Mouse (Mus musculus): ENCODE data around the gene Zbtb20.
A peak's percentile ranks its signal among the peaks of the same experiment; 100 is the strongest.
"Not testable (repeated sequence)": the region's sequence is repeated elsewhere in the genome, so short reads cannot be mapped to it uniquely, and the experiment has no call there.

Zbtb20 gene

DNA sequence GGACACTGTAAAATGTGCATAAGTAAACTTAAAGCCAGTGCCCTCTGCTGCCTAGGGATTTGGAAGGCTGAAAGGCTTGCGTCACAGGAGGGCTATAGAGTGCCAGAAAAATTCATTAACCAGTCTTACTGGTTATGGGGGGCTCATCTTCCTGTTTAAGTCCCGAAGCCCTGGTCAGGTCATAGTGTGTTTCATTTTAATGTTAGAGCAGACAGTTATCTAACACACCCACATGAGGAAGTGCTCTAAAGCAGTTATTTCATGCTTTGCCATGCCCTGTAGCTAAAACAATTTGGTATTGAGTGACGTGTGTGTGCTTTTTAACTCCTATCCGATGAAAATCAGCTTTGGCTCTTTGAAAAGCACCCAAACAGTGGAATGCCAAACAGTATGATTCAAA is 34.3 kb downstream of the Zbtb20 start:
- DNase-seq (ENCODE audit: low spot score in 2 of 2), result no peak

DNA sequence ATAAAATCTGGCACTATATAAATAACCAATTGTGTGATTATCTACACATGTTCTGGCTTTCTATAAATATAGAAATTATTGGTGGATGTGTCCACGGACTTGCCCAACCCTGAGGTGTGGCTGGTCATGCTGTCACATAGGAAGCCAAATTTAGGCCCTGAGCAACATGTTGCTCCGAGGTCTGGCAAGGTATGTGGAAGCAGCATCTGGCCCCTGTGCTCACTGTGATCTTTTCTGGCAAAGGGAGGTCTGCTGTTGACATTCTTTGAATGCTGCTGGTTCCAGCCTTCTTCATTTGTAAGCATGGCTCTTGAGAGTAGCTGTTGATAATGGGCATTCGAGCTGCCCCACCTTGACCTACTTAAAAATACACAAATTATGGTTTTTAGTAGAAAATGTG is 35.0 kb downstream of the Zbtb20 start:
- no peak for DNase-seq (ENCODE audit: low spot score in 2 of 2)

DNA sequence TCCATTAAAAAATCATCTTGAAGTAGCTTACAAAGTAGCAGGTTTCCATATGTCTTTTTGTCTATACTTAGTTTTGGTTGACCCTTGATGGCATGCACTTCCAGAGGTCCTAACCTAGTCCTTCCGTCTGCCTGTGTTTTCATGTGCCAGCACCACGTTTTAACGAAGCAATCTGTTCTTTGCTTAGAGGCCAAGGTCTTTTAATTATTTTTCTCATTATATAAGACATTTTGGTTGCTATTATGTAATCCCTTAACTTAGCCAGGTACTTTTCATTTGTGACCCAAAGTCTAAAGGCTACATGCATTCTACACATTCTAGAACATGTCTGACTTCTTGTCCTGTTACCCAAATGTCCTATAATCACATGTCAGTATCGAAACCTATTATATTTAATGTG is 35.6 kb downstream of the Zbtb20 start:
- no peak for DNase-seq (ENCODE audit: low spot score in 2 of 2)

DNA sequence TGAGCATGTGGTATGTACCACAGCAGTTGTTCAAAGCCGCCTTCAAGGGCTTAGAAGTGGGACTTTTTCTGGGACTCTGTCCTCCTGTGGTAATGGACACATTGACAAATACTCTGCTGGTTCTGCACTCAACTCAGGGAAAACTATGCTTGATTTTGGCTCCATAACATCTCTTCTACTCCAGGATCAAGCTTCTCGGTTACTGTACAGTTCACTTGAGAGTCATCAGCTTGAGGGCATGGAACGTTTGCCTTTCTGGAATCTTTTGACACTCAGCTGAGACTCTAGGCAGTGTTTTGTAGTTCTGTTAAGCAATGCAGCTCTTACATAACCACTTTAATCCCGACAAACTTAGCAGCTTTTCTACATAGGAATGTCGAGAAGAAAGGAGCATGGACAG is 36.1 kb downstream of the Zbtb20 start:
- DNase-seq (ENCODE audit: low spot score in 2 of 2), result no peak

DNA sequence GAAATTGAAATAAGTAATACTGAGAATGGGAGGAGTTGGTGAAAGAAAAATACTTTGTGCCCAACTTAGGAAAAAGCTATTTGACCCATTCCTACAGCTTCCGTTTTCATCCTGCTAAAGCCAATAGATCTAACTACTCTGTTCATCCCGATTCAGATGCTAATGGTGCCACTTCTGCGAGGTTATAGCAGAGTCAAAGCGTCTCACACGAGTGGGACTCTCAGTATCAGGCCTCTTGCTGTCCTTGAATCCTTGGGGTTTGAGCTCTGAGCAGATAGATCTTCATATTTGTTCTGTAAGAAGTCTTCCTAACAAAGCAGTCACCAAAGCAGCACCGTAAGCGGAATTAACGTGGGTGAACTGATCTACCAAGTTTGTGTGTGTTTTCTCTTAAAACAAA is 37.6 kb downstream of the Zbtb20 start:
- no peak for DNase-seq (ENCODE audit: low spot score in 2 of 2)

DNA sequence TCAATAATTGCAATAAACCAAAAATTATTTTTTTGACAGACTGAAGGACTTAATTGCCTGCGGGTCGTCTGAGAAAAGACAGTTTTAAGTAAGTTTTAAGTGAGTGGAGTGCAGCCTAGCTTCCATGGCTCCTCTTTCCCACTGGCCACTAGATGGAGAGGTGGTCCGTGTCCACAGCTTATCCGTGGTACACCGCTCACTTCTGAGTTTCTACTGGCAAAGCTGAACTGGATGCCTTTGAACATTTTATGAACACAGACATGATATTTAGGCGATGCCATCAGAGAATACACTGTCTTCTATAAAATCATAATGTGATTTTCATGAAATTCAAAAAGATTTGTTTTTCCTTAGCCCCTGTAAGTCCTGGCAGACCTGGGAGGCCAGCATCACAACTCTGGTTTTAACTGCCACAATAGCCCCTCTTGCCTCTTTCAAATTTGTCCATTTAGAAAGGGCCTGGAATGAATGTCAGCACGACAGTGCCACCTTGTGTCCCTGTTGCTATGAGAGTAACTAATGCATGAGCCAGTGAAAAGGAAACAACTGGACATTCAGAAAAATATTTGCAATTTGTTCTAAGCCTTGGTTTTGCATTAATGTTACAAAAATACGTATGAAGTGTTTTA is 38.9 kb downstream of the Zbtb20 start:
- peak in 1 of 2 experiments; percentile 45 for DNase-seq (ENCODE audit: low spot score in 2 of 2)

DNA sequence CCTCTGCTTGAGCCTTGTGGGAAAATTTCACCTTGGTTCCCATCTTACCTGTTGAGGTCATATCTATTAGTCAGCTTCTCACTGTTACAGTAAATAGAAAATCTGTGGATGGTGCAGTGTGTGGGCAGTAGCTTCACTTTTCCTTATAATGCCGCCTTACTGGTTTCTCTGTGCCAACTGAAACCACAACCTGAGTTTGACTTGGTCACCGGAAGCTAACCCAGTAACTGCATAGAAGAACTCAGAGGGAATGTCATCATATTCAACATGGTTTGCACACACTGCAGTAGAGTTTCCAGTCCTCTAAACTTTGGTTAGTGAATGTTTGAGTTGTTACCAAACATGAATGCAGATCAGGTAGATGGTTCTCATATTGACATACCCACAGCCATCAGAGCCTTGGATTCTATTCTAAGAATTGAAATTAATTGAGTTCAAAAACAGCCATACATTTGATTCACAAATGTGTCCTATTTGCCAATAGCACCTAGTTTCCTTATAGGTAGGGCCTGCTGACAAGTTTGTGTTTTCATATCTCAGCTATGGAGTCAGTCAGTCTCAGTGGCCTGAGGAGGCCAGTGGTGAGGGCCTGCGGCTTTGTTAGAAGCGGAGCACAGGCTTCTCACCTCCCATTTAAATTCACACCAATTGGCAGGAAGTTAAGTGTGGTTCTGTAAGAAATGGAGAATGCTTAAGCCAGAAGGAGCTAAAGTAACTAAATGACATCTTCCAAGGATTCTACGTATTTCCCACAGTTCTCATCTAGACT is 44.5 kb downstream of the Zbtb20 start:
- no peak for DNase-seq (ENCODE audit: low spot score in 2 of 2)

DNA sequence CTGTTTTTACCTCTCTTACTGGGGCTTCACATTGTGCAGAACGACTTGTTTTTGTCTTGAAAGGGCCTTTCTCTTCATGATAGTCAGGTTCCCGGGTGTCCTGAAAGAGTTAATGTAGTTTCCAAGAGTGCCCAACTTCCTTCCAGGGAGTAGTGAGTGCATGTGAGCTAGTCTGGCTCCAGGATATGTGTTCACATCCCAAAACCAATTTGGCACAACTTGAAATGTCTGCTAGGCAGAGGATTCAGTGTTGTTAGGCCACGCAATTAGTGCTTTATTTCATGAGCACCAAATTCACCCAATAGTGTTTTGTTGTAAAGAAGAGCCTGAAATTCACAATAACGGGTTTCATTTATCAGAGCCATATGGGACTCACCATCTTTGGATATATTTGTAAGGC is 45.8 kb downstream of the Zbtb20 start:
- DNase-seq (ENCODE audit: low spot score in 2 of 2), result no peak

DNA sequence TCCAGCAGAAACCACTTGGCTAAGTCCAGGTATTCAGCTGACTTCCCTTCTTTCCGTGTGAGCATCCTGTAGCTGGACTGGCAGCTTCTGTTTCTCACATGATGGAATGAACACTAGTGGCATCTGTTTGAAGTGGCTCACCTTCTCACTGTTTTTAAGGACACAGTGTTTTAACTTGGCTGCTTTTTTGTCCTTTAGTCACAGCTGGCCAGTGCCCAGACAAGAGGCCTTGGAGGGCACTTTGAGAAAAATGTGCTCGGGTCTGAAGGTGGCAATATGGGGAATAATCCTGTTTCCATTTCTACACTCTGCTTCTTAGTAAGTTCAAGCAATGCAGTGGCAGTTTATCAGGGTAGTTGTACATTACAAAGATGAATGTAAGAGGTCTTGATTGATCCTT is 62.5 kb downstream of the Zbtb20 start:
- DNase-seq (ENCODE audit: low spot score in 2 of 2), result no peak

DNA sequence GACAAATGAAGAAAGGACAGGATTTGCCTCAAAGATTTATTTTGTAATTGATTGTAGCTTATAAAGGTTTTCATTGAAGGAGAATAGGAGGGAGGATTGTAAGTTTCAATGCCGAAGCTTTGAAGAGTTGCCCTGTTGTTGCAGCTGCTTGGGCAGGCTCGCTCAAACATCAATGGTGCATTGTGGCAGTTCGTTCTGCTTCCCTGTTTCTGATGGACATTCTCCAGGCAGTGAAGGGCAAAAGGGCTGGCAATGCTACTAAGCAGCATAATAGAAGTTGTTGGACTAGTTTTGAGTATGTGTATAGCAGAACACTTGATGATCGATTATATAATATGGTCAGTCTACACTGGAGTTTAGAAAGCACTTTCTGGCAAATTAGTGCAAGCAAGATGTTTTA is 71.3 kb downstream of the Zbtb20 start:
- no peak for DNase-seq (ENCODE audit: low spot score in 2 of 2)

DNA sequence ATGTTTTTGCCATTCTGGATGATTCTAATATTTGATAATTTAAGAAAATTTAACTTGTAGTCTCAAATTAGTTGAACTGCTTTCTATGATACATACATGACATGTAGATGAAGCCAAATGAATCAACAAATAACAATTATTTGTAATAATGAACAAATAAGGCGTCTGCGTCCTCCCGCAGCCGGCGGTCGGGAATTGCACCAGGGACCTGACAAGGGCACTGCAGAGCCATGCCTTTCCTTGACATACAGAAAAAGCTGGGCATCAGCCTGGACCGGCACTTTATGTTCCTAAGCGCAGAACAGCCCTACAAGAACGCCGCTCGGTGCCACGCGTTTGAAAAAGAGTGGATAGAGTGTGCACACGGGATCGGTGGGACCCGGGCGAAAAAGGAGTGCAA is 79.7 kb downstream of the Zbtb20 start:
- not testable (repeated sequence) for DNase-seq (ENCODE audit: low spot score in 2 of 2)

DNA sequence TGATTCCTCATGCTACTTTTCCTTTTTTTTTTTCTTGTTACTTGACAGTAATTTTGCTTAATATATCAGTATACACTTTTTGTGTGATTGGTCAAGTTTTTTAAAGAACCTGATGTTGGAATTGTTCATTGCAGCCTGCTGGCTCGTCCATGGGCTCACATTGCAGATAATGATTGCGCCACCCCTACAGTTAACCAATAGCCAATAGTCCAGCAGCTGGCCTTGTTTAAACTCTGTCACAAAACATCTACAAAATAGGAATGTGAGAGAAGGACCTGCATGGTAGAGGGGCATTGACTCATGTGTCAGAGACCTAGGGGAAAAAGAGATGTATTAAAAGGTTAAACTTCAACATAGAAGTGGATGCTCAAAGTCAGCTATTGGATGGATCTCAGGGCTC is 97.2 kb downstream of the Zbtb20 start:
- DNase-seq (ENCODE audit: low spot score in 2 of 2), result no peak

DNA sequence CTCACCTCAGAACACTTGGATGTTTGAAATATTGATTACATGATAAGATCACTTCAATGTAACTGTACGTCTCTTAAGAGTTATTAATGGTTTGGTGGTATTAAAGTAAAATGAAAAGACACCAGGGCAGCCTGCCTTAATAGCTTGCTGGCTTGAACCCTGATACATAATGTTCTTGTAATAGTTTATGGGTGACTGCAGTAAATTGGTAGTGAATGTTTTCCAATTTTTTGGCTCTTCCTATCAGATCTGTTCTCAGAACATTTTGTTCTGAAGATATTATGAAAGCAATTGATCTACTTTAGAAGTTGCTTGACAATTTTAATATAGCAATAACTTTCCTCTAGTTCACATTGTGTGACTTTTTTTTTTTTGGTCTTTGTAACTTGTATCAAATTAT is 123.2 kb downstream of the Zbtb20 start:
- no peak for DNase-seq (ENCODE audit: low spot score in 2 of 2)

DNA sequence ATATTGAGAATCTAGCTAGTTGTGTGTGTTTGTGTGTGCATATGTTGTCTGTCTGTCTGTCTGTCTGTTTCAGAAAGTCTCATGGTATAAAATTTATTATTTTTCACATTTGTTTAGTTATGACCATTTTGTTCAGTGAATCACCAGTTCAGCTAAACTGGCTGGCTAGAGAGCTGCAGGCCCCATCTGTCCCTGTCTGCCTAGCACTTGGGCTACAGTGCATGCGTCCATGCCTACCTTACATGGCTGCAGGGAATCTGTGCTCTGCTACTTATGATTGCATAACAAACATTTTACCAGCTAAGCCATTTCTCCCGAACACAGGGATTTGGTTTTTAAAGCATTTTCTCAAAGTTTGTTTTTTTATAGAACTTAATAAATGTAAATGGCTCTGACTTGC is 150.7 kb downstream of the Zbtb20 start:
- DNase-seq (ENCODE audit: low spot score in 2 of 2), result no peak

DNA sequence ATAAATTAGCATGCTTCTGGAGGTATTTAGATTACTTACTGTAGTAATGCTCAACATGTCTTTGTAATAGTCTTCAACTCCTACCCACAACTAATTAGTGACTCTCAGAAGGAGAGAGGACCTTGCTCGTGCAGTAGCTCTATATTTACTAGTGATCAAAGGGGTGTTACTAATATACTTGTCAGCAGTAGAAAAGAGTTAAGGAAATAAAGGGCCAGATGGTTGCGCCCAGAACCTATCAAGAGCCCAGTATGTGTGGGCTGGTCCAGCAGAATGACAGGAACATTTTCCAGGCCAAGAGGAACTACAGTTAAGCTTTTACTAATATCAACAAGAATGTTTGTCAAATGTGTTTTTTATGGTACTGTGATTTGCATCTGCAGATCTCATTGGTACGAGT is 153.6 kb downstream of the Zbtb20 start:
- no peak for DNase-seq (ENCODE audit: low spot score in 2 of 2)

DNA sequence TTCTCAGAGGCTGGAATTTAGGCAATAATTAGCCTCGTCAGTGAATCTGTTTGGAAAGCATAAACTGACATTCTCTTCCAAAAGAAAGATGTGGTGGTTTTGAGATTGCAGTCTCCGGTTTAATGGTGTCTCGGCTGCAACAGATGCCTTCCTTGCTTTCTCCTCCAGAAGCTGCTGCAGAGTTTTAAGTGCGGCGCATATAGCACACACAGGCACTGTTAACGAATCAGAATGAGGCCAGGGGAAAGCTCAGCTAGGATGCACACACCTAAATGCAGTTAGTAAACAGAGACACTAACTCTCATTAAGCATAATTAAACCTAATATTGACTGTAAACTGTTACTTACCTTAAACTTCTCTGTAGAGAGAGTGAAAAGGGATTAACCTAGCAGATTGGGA is 160.0 kb downstream of the Zbtb20 start:
- no peak for DNase-seq (ENCODE audit: low spot score in 2 of 2)

DNA sequence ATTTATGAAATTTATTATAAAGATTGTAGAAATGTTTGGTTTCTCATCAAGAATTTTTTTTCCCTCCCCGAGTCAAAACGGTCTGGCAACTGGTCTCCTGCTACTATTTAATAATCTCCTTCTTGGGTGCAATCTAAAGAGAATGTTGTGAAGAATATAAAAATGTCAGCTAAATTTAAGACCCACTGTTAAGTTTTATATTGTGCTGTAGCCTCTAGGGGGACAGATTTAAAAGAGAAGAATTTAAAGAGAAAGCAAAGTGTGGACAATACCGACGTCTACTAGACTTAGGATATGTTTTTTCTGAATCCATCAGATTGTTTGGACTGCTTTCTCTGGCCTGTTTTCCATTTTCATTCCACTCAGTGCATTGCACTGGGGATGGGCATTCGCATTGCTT is 160.8 kb downstream of the Zbtb20 start:
- no peak for DNase-seq (ENCODE audit: low spot score in 2 of 2)

DNA sequence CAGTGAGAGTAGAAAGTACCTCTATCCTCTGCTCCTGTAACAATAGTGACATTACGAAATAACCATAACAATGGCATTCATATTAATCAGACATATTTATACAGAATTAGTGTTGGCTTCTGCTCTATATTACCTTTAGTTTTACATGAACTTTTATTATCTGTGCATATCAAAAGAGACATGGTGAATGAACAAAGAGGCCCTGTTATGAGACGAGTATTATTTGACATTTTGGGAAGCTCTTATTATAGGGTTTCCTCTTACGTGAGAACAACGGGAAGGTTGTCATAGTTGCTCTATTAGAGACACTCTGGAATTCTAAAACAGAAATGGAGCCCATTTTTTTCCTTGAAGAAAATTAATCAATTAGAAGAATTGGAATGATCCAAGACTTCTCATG is 161.6 kb downstream of the Zbtb20 start:
- no peak for DNase-seq (ENCODE audit: low spot score in 2 of 2)

DNA sequence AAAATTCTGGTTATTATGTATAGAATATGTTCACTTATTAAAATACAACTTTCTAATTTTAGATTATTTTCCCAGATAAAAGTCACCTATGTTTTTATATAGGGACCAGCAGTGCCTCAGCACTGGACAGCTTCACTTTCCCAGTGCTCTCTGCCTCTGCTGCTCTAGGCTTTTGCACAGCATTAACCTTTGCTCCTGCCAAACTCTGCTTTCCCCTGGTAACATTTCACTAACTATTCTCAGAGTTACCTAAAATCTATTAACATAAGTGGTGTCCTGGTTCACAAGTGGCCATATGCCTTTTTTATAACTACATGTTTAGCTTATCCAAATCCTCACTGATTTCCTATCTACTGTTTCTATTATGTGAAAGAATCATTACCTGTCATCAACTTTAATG is 169.9 kb downstream of the Zbtb20 start:
- DNase-seq (ENCODE audit: low spot score in 2 of 2), result no peak

DNA sequence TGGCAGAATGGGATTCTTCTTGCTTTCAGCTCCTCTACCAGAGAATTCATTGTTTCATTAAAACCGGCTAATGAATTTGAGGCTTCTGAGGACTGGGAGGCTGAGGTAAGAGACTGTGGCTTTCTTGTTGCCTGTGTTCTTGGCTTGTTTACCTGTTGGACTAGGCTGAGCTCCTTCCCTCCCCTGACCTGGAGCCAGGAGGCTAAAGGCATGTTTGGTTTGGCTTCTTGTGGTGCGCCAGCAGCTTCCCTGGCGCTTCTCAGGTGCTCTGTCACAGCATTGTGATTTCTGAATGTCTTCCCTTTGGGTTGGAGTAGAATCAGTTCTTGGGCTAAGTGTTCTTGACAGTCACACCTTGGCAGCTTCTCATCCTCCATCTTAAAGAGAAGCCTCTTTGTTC is 171.0 kb downstream of the Zbtb20 start:
- no peak for DNase-seq (ENCODE audit: low spot score in 2 of 2)

DNA sequence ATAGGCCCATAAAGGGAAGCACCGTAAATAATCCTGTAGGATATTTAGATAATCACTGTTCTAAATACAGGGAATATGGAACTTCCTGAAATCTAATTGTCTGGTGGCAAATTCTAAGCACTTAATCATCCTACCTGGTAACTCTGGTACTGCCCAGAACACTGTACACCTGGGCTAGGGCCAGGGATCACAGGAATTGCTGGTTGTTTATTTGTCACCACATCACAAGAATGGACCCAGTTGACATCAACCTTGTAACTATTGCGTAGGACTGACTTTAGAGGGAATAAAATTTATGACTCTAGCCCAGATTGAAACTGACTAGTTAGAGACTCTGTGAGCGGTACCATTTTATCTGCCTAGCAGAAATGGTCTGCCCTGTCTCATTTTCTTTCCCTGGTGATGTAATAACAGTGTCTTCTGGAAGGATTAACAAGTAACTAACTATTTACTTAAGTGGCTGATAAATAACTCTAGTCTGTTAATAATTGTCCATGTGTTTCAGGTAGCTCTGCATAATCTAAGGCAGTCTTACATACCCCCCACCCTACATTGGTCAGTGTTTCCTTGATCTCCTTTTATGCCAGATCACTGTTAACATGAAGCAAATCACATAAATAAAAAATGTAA is 194.1 kb downstream of the Zbtb20 start:
- DNase-seq (ENCODE audit: low spot score in 2 of 2), result no peak

DNA sequence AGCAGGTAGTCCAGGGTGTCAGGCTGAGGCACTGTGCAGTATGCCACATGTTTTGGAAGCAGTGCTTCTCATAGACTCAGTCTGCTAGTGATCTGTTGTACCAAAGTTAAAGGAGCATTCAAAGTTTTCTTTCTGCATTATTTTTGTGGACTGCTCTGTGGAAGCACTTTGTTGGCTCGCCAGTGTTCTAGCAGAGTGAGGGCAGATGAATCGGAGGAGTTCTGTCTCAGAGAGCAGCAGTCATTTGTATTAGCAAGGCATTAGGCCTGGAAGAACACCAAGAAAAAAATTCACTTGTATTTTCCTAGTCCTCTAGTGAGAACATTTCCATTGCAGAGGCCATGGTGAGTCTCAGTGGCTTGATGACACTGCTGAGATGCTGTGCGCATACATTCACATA is 196.2 kb downstream of the Zbtb20 start:
- DNase-seq (ENCODE audit: low spot score in 2 of 2), result no peak

DNA sequence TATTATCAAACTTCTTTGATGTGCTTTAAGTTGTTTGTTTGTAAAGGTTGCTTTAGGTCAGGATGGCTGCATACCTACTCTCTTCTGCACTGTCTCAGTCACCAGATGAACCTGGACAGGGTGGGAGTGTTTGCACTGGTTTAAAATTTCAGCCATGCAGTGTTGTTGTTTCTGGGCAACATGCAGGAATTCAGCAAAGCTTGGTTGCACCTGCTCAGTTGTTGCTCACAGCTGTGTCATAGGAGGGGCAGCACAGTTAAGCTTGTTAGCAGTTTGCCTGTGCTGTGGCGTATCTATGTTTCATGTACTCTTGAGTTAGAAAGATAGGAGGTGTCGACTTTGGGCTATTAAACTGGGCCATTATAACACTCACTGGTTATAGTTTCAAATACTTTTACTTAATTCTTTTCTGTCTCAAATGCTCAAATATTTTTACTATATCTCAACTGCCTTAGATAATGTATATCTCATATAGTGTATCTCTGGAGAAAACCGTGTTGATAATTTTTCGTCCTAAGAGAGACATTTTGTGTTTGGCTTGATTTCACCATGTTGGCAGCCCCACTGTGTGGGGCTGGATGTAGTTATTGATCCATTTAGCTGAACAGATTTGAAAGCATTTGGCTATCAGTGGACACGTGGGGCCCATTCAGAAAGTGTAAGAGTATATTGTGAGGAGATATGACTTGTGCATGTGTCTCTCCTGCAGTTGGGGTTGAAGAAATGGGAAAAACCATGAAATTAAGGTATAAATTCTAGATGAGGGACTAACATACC is 197.3 kb downstream of the Zbtb20 start:
- DNase-seq (ENCODE audit: low spot score in 2 of 2), result no peak

Data from thymus, postnatal 10 days (tissue).